Mouse (Mus musculus) heart, embryonic 12.5 days (tissue): ENCODE measurements around the gene Bpnt1. TPM values are rescaled to one million over a fixed set of nuclear protein-coding genes. Genes with fewer than 3 reads are reported as not detected.
"Not testable (repeated sequence)": the region's sequence is repeated elsewhere in the genome, so short reads cannot be mapped to it uniquely, and the experiment has no call there.

ENCODE experiments used
- ATAC-seq: fragments of 200-750 bp; cut with Nextera tagmentation; 2 replicates; pipeline ENCODE4 v1.8.0; 2017; ENCODE audit warnings: moderate TSS enrichment, moderate library complexity; ENCODE audit not compliant: insufficient number of reproducible peaks, low FRiP score
- H3K27ac ChIP-seq: fragments of 300-500 bp; sonication (generic); 2 replicates; pipeline ENCODE4 v1.5.1; 2016; ENCODE audit warnings: mild to moderate bottlenecking, moderate library complexity; ENCODE audit not compliant: poor library complexity, severe bottlenecking
- H3K27me3 ChIP-seq: fragments of 300-500 bp; sonication (generic); replicated peaks from 2 replicates; pipeline ENCODE4 v1.6.1; 2016; ENCODE audit warnings: mild to moderate bottlenecking, moderate library complexity
- H3K36me3 ChIP-seq: fragments of 300-500 bp; sonication (generic); 2 replicates; pipeline ENCODE4 v1.6.1; 2016; ENCODE audit warnings: mild to moderate bottlenecking, moderate library complexity
- H3K4me1 ChIP-seq: fragments of 300-500 bp; sonication (generic); replicated peaks from 2 replicates; pipeline ENCODE4 v1.6.1; 2016; ENCODE audit warnings: mild to moderate bottlenecking
- H3K4me2 ChIP-seq: fragments of 300-500 bp; sonication (generic); 2 replicates; pipeline ENCODE4 v1.6.1; 2016; ENCODE audit warnings: mild to moderate bottlenecking, moderate library complexity
- H3K4me3 ChIP-seq: fragments of 300-500 bp; sonication (generic); 2 replicates; pipeline ENCODE4 v1.5.1; 2016; ENCODE audit warnings: mild to moderate bottlenecking
- H3K9ac ChIP-seq: fragments of 300-500 bp; sonication (generic); 2 replicates; pipeline ENCODE4 v1.6.1; 2016; ENCODE audit warnings: mild to moderate bottlenecking, moderate library complexity
- H3K9me3 ChIP-seq: fragments of 300-500 bp; sonication (generic); replicated peaks from 2 replicates; pipeline ENCODE4 v1.6.1; 2016; ENCODE audit warnings: mild to moderate bottlenecking, moderate library complexity
- WGBS: fragments of 180-500 bp; shearing (Covaris S2); methylation state at CpG from one replicate; pipeline ENCODE4 v1.1.7; 2016; 5-methylcytosine and 5-hydroxymethylcytosine counted together
- polyA plus RNA-seq: library from polyadenylated mRNA; unstranded; fragments of >200 nt; fragmentation: Nextera tagmentation; extraction: Ambion mirVana; gene quantifications from 2 replicates; pipeline ENCODE4 v1.2.1, GENCODE M21; 2016

The Bpnt1 gene
- polyA plus RNA-seq, 1 experiment from 2014 or later = 28.6 TPM

DNA sequence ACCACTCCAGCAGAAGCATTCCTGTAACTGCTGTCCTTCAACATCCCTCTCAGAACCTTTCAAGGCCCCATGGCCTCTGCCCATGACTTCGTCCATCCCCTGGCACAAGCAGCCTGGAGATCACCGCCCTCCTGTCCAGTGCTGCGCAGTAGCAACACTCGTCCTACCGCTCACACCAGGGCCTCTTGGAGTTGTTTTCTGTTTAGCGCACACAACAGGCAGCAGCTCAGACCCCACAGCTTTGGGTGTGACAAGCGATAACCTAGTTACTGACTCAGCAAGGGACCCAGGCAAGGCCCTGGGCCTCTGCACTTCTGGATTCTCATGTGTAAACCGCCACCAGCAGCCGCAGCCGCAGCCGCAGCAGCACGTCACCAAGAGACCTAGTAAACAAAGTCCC is 25.1 kb upstream of the Bpnt1 start:
- H3K4me3 ChIP-seq = no peak overlapping the region
- no peak for ATAC-seq
- no peak overlapping the region for H3K9ac ChIP-seq
- no peak overlapping the region for H3K4me2 ChIP-seq
- H3K9me3 ChIP-seq = peaks cover 8% of the 10 kb centered on the region
- WGBS = 95% methylated on average over 12 of the region's 12 CpGs
- peaks cover 42% of the 10 kb centered on the region for H3K36me3 ChIP-seq
- no peak overlapping the region for H3K27ac ChIP-seq
- no peaks in the 10 kb centered on the region for H3K27me3 ChIP-seq
- peaks cover 10% of the 10 kb centered on the region for H3K4me1 ChIP-seq

- peaks cover 16% of the 10 kb centered on the region for H3K4me1 ChIP-seq
- peaks cover 34% of the 10 kb centered on the region for H3K36me3 ChIP-seq
- no peak overlapping the region for H3K4me3 ChIP-seq
- 91% methylated on average over 7 of the region's 7 CpGs for WGBS
- no peaks in the 10 kb centered on the region for H3K27me3 ChIP-seq
- ATAC-seq = no peak
- no peak overlapping the region for H3K27ac ChIP-seq
- H3K4me2 ChIP-seq = no peak overlapping the region
- peaks cover 8% of the 10 kb centered on the region for H3K9me3 ChIP-seq
- no peak overlapping the region for H3K9ac ChIP-seq
Measured at GRCm38 (mm10) chr1:185307645-185308044, 24.3 kb upstream of the Bpnt1 start.

- 97% methylated on average over 2 of the region's 2 CpGs for WGBS
- H3K27me3 ChIP-seq = no peaks in the 10 kb centered on the region
- ATAC-seq = no peak
- H3K4me3 ChIP-seq = no peak overlapping the region
- peaks cover 8% of the 10 kb centered on the region for H3K9me3 ChIP-seq
- peaks cover 16% of the 10 kb centered on the region for H3K4me1 ChIP-seq
- H3K27ac ChIP-seq = peak overlapping the region; percentile 69
- peak overlapping the region; percentile 46; the same call in 1 of the 2 replicates for H3K4me2 ChIP-seq
- peaks cover 33% of the 10 kb centered on the region for H3K36me3 ChIP-seq
- H3K9ac ChIP-seq = no peak overlapping the region
Measured at GRCm38 (mm10) chr1:185308334-185308733, 23.6 kb upstream of the Bpnt1 start.

DNA sequence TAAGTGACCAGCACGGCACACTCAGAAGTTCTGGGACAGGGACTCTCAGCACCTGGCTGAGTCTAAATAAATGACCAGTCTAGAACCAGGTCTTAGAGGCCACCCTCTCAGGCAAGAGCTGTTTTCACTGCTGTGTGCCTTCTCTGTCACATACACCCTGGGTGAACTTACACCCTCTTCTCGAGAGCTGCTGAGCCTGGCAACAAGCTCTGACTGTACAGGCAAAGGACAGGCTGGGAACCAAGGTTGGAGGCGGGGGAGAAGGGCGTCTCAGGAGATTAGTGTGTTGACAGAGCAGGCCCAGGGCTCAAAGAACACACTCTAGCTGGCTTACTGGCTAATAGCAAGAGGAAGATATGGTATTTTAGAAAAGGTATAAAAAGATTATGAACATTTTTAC is 23.0 kb upstream of the Bpnt1 start:
- Histone ChIP-seq H3K36me3 (peaks cover 36% of the 10 kb centered on the region), H3K4me3 (no peak overlapping the region), H3K4me1 (peaks cover 16% of the 10 kb centered on the region), H3K9ac (no peak overlapping the region; the same call in 1 of the 2 replicates), H3K27me3 (no peaks in the 10 kb centered on the region), H3K27ac (peak overlapping the region; percentile 69), H3K9me3 (peaks cover 8% of the 10 kb centered on the region), H3K4me2 (peak overlapping the region; percentile 46)
- peak; percentile 73 for ATAC-seq
- 32% methylated on average over 4 of the region's 4 CpGs for WGBS

GRCm38 (mm10) chr1:185311949-185312348 is 20.0 kb upstream of the Bpnt1 start:
- H3K4me1 ChIP-seq = peaks cover 16% of the 10 kb centered on the region
- H3K4me3 ChIP-seq = peak overlapping the region; percentile 16; the same call in 1 of the 2 replicates
- 0 out of 2 replicates have a peak, but pooled peaks have one; percentile 29 for ATAC-seq
- peaks cover under 1% of the 10 kb centered on the region; the same call in 1 of the 2 replicates for H3K9me3 ChIP-seq
- no peaks in the 10 kb centered on the region for H3K27me3 ChIP-seq
- peak overlapping the region; percentile 30 for H3K9ac ChIP-seq
- peak overlapping the region; percentile 71 for H3K27ac ChIP-seq
- H3K4me2 ChIP-seq = peak overlapping the region; percentile 38
- H3K36me3 ChIP-seq = peaks cover 48% of the 10 kb centered on the region
- 24% methylated on average over 9 of the region's 9 CpGs for WGBS

GRCm38 (mm10) chr1:185314546-185314945 is 17.4 kb upstream of the Bpnt1 start:
- H3K4me1 ChIP-seq = peaks cover 11% of the 10 kb centered on the region
- 89% methylated on average over 4 of the region's 4 CpGs for WGBS
- no peak overlapping the region for H3K9ac ChIP-seq
- no peaks in the 10 kb centered on the region for H3K9me3 ChIP-seq
- ATAC-seq = no peak
- no peaks in the 10 kb centered on the region for H3K27me3 ChIP-seq
- no peak overlapping the region for H3K27ac ChIP-seq
- H3K4me2 ChIP-seq = no peak overlapping the region
- no peak overlapping the region for H3K4me3 ChIP-seq
- peaks cover 55% of the 10 kb centered on the region for H3K36me3 ChIP-seq

GRCm38 (mm10) chr1:185315846-185316568 is 15.9 kb upstream of the Bpnt1 start:
- 90% methylated on average over 16 of the region's 16 CpGs for WGBS
- Histone ChIP-seq H3K4me3 (no peak overlapping the region), H3K4me2 (no peak overlapping the region), H3K27me3 (no peaks in the 10 kb centered on the region), H3K4me1 (peaks cover 11% of the 10 kb centered on the region), H3K27ac (no peak overlapping the region), H3K9me3 (no peaks in the 10 kb centered on the region), H3K9ac (no peak overlapping the region), H3K36me3 (peaks cover 67% of the 10 kb centered on the region)
- no peak for ATAC-seq

- not testable (repeated sequence) for ATAC-seq, H3K27me3 ChIP-seq, H3K9me3 ChIP-seq, H3K4me1 ChIP-seq, H3K27ac ChIP-seq
- H3K36me3 ChIP-seq = peaks cover 38% of the 10 kb centered on the region
- WGBS = 66% methylated on average over 3 of the region's 3 CpGs
- peak overlapping the region; percentile 68 for H3K4me2 ChIP-seq
- peak overlapping the region; percentile 93 for H3K4me3 ChIP-seq
- H3K9ac ChIP-seq = peak overlapping the region; percentile 92; the same call in 1 of the 2 replicates
Measured at GRCm38 (mm10) chr1:185327754-185328345, 4.1 kb upstream of the Bpnt1 start.

DNA sequence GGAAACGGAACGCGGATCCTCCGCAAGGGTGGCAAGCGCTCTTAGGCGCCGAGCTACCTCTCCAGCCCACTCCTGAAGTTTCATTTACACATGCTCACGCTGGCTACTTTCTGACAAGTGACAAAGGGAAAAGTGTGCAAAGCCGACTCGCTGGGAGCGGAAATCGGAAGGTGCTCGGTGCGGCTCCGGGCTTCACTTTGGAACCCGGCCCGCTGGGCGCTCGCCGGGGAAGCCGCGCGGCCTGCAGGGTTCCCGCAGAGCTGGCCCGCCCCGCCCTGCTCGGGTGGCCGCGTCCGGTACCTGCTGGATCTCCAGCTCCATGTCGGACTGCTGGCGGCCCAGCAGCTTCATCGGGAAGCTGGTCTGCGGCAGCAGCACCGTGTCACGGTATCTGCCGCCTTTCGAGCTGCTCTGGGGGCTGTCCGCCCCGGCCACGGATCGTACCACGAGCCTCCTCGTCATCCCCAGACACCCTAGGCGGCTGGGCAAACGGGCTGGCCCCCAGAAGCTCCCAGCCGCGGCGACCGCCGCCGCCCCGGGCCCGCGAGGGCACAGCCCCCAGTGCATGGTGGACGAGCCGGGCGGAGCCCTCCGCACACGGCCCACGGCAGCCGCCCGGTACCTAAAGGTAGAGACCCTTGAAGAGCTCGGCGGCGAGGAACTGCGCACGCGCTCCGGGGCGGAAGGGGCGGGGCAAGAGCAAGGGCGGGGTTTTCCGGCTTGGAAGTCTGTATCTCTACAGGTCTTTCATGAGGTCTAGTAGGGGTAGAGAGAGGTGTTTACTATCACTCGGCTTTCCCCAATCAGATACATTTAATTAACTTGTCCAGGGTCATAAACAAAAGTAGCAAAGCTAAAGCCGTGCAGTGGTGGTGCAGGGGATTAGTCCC is 3.0 kb upstream of the Bpnt1 start, which contains the start of gene Iars2:
Iars2 (minus strand) TSS at position 676 of the 890 bp plus-strand sequence.
- Histone ChIP-seq H3K36me3 (peaks cover 27% of the 10 kb centered on the region), H3K4me3 (peak within 1 kb of the TSS; percentile 93), H3K27ac (peak within 1 kb of the TSS; percentile 95), H3K9me3 (no peaks in the 10 kb centered on the region), H3K4me1 (peaks cover 12% of the 10 kb centered on the region), H3K27me3 (no peaks in the 10 kb centered on the region), H3K4me2 (peak within 1 kb of the TSS; percentile 68), H3K9ac (peak within 1 kb of the TSS; percentile 92)
- WGBS = under 1% methylated on average over 76 of the region's 76 CpGs
- ATAC-seq = peak; percentile 91

DNA sequence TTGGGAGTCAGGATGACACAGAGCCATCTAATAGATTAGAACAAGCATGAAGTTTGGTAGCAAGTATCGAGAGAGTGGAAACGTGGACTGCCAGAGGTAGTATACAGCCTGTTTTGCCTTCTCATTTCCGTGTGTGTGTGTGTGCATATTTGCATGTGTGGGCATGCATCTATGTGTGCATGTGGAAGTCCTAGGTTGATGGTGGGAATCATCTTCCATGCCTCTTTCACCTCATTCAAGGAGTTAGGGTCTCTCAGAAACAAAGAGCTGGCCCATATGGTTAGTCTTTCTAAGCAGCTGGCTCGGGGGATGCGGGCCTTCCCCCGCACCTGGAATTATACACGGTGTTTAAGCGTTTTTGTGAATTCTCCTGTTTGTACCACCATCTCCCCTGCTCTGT is 2.1 kb upstream of the Bpnt1 start:
- ATAC-seq = no peak
- Histone ChIP-seq H3K9me3 (no peaks in the 10 kb centered on the region), H3K27me3 (no peaks in the 10 kb centered on the region), H3K4me2 (peak overlapping the region; percentile 68), H3K4me1 (peaks cover 14% of the 10 kb centered on the region), H3K36me3 (peaks cover 19% of the 10 kb centered on the region), H3K4me3 (no peak overlapping the region), H3K9ac (no peak overlapping the region), H3K27ac (no peak overlapping the region)
- WGBS = 87% methylated on average over 8 of the region's 8 CpGs

- 56% methylated on average over 5 of the region's 5 CpGs for WGBS
- no peak overlapping the region; the same call in 1 of the 2 replicates for H3K4me2 ChIP-seq
- H3K27ac ChIP-seq = no peak overlapping the region
- ATAC-seq = no peak
- peaks cover 27% of the 10 kb centered on the region for H3K4me1 ChIP-seq
- H3K9me3 ChIP-seq = no peaks in the 10 kb centered on the region
- no peaks in the 10 kb centered on the region for H3K27me3 ChIP-seq
- H3K36me3 ChIP-seq = peaks cover 9% of the 10 kb centered on the region
- H3K9ac ChIP-seq = no peak overlapping the region
- H3K4me3 ChIP-seq = no peak overlapping the region
Measured at GRCm38 (mm10) chr1:185331364-185331763, 585 bp upstream of the Bpnt1 start.
